Mouse (Mus musculus): ENCODE results near the gene Ing5. TPM values are rescaled to one million over a fixed set of nuclear protein-coding genes. Genes with fewer than 3 reads are reported as not detected.
A peak's percentile ranks its signal among the peaks of the same experiment; 100 is the strongest.
"Not testable (repeated sequence)": the region's sequence is repeated elsewhere in the genome, so short reads cannot be mapped to it uniquely, and the experiment has no call there.

Ing5 gene
- polyA plus RNA-seq, 1 experiment: 2.9 TPM

DNA sequence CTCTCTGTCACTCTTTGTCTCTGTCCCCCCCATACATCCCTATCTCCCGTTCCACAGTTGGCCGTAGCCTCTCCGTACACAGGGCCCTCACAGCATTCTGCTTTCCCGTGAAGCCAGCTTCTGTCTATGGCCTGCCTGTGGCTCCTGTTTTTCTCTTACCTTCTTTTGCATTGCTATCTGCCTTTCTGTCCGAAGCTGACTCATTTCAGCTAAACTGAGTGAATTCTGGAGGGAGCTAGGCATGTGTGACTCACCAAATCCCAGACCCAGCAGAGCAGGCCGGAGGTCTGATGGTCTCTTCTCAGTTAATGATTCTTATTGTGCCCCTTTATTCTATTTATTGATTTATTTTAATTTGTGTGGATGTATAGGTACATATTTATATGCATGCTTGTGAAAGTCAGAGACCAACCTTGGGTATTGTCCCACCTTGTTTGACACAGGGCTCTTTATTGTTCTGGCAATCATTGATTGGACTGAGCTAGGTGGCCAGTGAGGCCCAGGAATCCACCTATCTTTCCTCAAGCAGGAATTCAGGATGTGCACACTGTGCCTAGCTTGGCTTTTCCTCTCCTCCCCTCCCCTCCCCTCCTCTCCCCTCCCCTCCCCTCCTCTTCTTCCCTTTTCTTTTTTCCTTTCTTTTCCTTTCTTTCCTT, 32.2 kb downstream of the Ing5 start:
- 92% methylated on average over 6 of the region's 6 CpGs for WGBS
- TF ChIP-seq POLR2A (IDR thresholded peaks at IDR 0.05; ENCODE audit: low read depth, low read length) (no peak), CTCF (IDR thresholded peaks at IDR 0.05; ENCODE audit: extremely low read depth, insufficient read length, insufficient replicate concordance, low read depth, low read length) (no peak)
- Histone ChIP-seq H3K36me3 (ENCODE audit: control insufficient read depth, insufficient read depth, low read length) (peaks cover 29% of the 10 kb centered on the region), H3K4me1 (ENCODE audit: control insufficient read depth, insufficient read depth, insufficient read length, low read length) (no peaks in the 10 kb centered on the region), H3K27me3 (ENCODE audit: control insufficient read depth, insufficient read depth, low read length) (no peaks in the 10 kb centered on the region), H3K4me3 (ENCODE audit: low read depth, low read length) (no peak overlapping the region), H3K27ac (ENCODE audit: insufficient read depth, low read depth, low read length) (no peak overlapping the region)

GRCm38 (mm10) chr1:93836532-93836913, 32.8 kb downstream of the Ing5 start:
- 77% methylated on average over 2 of the region's 2 CpGs for WGBS
- no peaks in the 10 kb centered on the region for H3K4me1 ChIP-seq (ENCODE audit: control insufficient read depth, insufficient read depth, insufficient read length, low read length)
- no peak overlapping the region for H3K4me3 ChIP-seq (ENCODE audit: low read depth, low read length)
- H3K27ac ChIP-seq (ENCODE audit: insufficient read depth, low read depth, low read length): no peak overlapping the region
- H3K27me3 ChIP-seq (ENCODE audit: control insufficient read depth, insufficient read depth, low read length): no peaks in the 10 kb centered on the region
- H3K36me3 ChIP-seq (ENCODE audit: control insufficient read depth, insufficient read depth, low read length): peaks cover 29% of the 10 kb centered on the region
- no peak for TF ChIP-seq CTCF (IDR thresholded peaks at IDR 0.05; ENCODE audit: extremely low read depth, insufficient read length, insufficient replicate concordance, low read depth, low read length)
- TF ChIP-seq POLR2A (IDR thresholded peaks at IDR 0.05; ENCODE audit: low read depth, low read length): no peak

DNA sequence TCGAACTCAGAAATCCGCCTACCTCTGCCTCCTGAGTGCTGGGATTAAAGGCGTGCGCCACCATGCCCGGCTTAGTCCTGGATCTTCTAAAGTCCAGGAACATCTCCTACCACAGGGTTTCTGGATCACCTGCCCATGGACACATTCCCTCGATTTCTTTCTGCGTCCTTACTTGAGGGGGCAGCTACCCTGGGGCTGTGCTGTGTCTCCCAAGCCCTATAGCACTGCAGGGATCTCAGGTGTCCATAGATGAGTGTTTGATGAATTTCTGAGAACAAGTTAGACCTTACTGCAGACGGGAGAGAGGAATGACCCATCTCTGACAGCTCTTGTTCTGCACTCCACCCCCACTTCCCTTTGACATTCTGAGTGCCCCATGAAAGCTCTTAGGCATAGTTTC, 33.6 kb downstream of the Ing5 start:
- peaks cover 29% of the 10 kb centered on the region for H3K36me3 ChIP-seq (ENCODE audit: control insufficient read depth, insufficient read depth, low read length)
- H3K4me1 ChIP-seq (ENCODE audit: control insufficient read depth, insufficient read depth, insufficient read length, low read length): no peaks in the 10 kb centered on the region
- no peaks in the 10 kb centered on the region for H3K27me3 ChIP-seq (ENCODE audit: control insufficient read depth, insufficient read depth, low read length)
- no peak overlapping the region for H3K4me3 ChIP-seq (ENCODE audit: low read depth, low read length)
- WGBS: 95% methylated on average over 8 of the region's 8 CpGs
- TF ChIP-seq POLR2A (IDR thresholded peaks at IDR 0.05; ENCODE audit: low read depth, low read length) (no peak), CTCF (IDR thresholded peaks at IDR 0.05; ENCODE audit: extremely low read depth, insufficient read length, insufficient replicate concordance, low read depth, low read length) (no peak)
- H3K27ac ChIP-seq (ENCODE audit: insufficient read depth, low read depth, low read length): no peak overlapping the region

- peaks cover 27% of the 10 kb centered on the region for H3K36me3 ChIP-seq (ENCODE audit: control insufficient read depth, insufficient read depth, low read length)
- 88% methylated on average over 8 of the region's 8 CpGs for WGBS
These were observed 34.8 kb downstream of the Ing5 start for GRCm38 (mm10) chr1:93838569-93838968.

GRCm38 (mm10) chr1:93845766-93846366, 42.1 kb downstream of the Ing5 start:
- not testable (repeated sequence) for H3K27me3 ChIP-seq (ENCODE audit: control insufficient read depth, insufficient read depth, low read length); H3K4me1 ChIP-seq (ENCODE audit: control insufficient read depth, insufficient read depth, insufficient read length, low read length); H3K4me3 ChIP-seq (ENCODE audit: low read depth, low read length); H3K27ac ChIP-seq (ENCODE audit: insufficient read depth, low read depth, low read length); H3K36me3 ChIP-seq (ENCODE audit: control insufficient read depth, insufficient read depth, low read length)
- 32% methylated on average over 1 of the region's 3 CpGs for WGBS

More at GRCm38 (mm10) chr1:93838569-93838968, 34.8 kb downstream of the Ing5 start:
- not testable (repeated sequence) for H3K4me1 ChIP-seq (ENCODE audit: control insufficient read depth, insufficient read depth, insufficient read length, low read length); H3K4me3 ChIP-seq (ENCODE audit: low read depth, low read length); H3K27ac ChIP-seq (ENCODE audit: insufficient read depth, low read depth, low read length); H3K27me3 ChIP-seq (ENCODE audit: control insufficient read depth, insufficient read depth, low read length)

DNA sequence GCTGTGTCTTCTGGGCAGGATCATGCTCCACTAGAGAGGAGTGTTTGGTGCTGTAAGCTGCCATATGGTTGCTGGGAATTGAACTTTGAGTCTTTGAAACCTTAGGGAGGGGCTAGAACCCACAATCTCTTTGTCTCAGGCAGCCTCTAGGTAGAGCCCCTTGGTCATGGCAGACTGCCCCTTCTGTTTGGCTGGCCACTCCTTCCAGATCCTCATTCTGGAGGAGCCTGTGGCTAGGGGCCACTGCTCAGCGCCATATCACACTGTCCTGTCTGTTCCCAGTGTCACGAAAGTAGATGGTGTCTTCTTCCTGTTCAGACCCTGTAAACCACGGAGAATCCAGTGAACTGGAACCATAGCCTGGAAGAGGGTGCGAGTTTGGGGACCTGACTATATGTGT, 52.0 kb downstream of the Ing5 start:
- WGBS: 81% methylated on average over 4 of the region's 4 CpGs
- H3K36me3 ChIP-seq (ENCODE audit: control insufficient read depth, insufficient read depth, low read length); H3K27me3 ChIP-seq (ENCODE audit: control insufficient read depth, insufficient read depth, low read length); H3K4me3 ChIP-seq (ENCODE audit: low read depth, low read length): not testable (repeated sequence)
- peaks cover 11% of the 10 kb centered on the region; the same call in 1 of the 2 replicates for H3K4me1 ChIP-seq (ENCODE audit: control insufficient read depth, insufficient read depth, insufficient read length, low read length)
- peak overlapping the region; percentile 35; the same call in 1 of the 2 replicates for H3K27ac ChIP-seq (ENCODE audit: insufficient read depth, low read depth, low read length)

GRCm38 (mm10) chr1:93857370-93857769, 53.6 kb downstream of the Ing5 start:
- no peak for TF ChIP-seq POLR2A (IDR thresholded peaks at IDR 0.05; ENCODE audit: low read depth, low read length)
- no peak for TF ChIP-seq CTCF (IDR thresholded peaks at IDR 0.05; ENCODE audit: extremely low read depth, insufficient read length, insufficient replicate concordance, low read depth, low read length)
- no peaks in the 10 kb centered on the region for H3K36me3 ChIP-seq (ENCODE audit: control insufficient read depth, insufficient read depth, low read length)
- H3K27me3 ChIP-seq (ENCODE audit: control insufficient read depth, insufficient read depth, low read length): no peaks in the 10 kb centered on the region
- H3K4me3 ChIP-seq (ENCODE audit: low read depth, low read length): peak overlapping the region; percentile 44
- 11% methylated on average over 6 of the region's 6 CpGs for WGBS
- peaks cover 11% of the 10 kb centered on the region; the same call in 1 of the 2 replicates for H3K4me1 ChIP-seq (ENCODE audit: control insufficient read depth, insufficient read depth, insufficient read length, low read length)
- peak overlapping the region; percentile 83 for H3K27ac ChIP-seq (ENCODE audit: insufficient read depth, low read depth, low read length)

GRCm38 (mm10) chr1:93857991-93858390, 54.2 kb downstream of the Ing5 start:
- no peak for TF ChIP-seq CTCF (IDR thresholded peaks at IDR 0.05; ENCODE audit: extremely low read depth, insufficient read length, insufficient replicate concordance, low read depth, low read length)
- no peak for TF ChIP-seq POLR2A (IDR thresholded peaks at IDR 0.05; ENCODE audit: low read depth, low read length)
- no peak overlapping the region for H3K27ac ChIP-seq (ENCODE audit: insufficient read depth, low read depth, low read length)
- no peaks in the 10 kb centered on the region for H3K36me3 ChIP-seq (ENCODE audit: control insufficient read depth, insufficient read depth, low read length)
- 20% methylated on average over 3 of the region's 3 CpGs for WGBS
- H3K27me3 ChIP-seq (ENCODE audit: control insufficient read depth, insufficient read depth, low read length): no peaks in the 10 kb centered on the region
- H3K4me1 ChIP-seq (ENCODE audit: control insufficient read depth, insufficient read depth, insufficient read length, low read length): peaks cover 11% of the 10 kb centered on the region; the same call in 1 of the 2 replicates
- no peak overlapping the region for H3K4me3 ChIP-seq (ENCODE audit: low read depth, low read length)
